Mouse (Mus musculus) lung, embryonic 14.5 days (tissue): ENCODE measurements around the gene Gm47791. TPM values are rescaled to one million over a fixed set of nuclear protein-coding genes. Genes with fewer than 3 reads are reported as not detected.
A peak's percentile ranks its signal among the peaks of the same experiment; 100 is the strongest.

Experiments
- ATAC-seq: fragments of 200-750 bp; cut with Nextera tagmentation; 2 replicates; pipeline ENCODE4 v1.8.0; 2017; ENCODE audit warnings: mild to moderate bottlenecking, moderate TSS enrichment, moderate library complexity; ENCODE audit not compliant: insufficient read depth
- DNase-seq: peaks from one replicate; pipeline ENCODE4 v3.0.0-alpha.2; 2015
- H3K27ac ChIP-seq: fragments of 300-500 bp; sonication (generic); 2 replicates; pipeline ENCODE4 v1.5.1; 2014; ENCODE audit warnings: low read depth, mild to moderate bottlenecking, moderate library complexity
- H3K27me3 ChIP-seq: fragments of 300-500 bp; sonication (generic); 2 replicates; pipeline ENCODE4 v1.6.1; 2014; ENCODE audit warnings: low read length, control low read depth; ENCODE audit not compliant: insufficient read depth
- H3K36me3 ChIP-seq: fragments of 300-500 bp; sonication (generic); 2 replicates; pipeline ENCODE4 v1.6.1; 2014; ENCODE audit warnings: control low read depth; ENCODE audit not compliant: insufficient read depth
- H3K4me1 ChIP-seq: fragments of 300-500 bp; sonication (generic); 2 replicates; pipeline ENCODE4 v1.6.1; 2014; ENCODE audit warnings: antibody characterized with exemption, control low read depth; ENCODE audit not compliant: insufficient read depth
- H3K4me2 ChIP-seq: fragments of 300-500 bp; sonication (generic); 2 replicates; pipeline ENCODE4 v1.6.1; 2014; ENCODE audit warnings: mild to moderate bottlenecking
- H3K4me3 ChIP-seq: fragments of 300-500 bp; sonication (generic); 2 replicates; pipeline ENCODE4 v1.5.1; 2014; ENCODE audit warnings: low read depth, low read length
- H3K9ac ChIP-seq: fragments of 300-500 bp; sonication (generic); 2 replicates; pipeline ENCODE4 v1.6.1; 2014
- H3K9me3 ChIP-seq: fragments of 300-500 bp; sonication (generic); 2 replicates; pipeline ENCODE4 v1.6.1; 2016; ENCODE audit warnings: low read depth, low read length, control low read depth
- CTCF ChIP-seq: IDR thresholded peaks from 2 replicates; pipeline ENCODE4 v1.5.1; 2016; ENCODE audit warnings: antibody characterized with exemption, low read depth
- WGBS: fragments of 180-500 bp; shearing (Covaris S2); extraction: QIAGEN DNeasy Blood & Tissue Kit; methylation state at CpG from one replicate; pipeline ENCODE4 v1.1.7; 2014; 5-methylcytosine and 5-hydroxymethylcytosine counted together
- polyA plus RNA-seq: library from polyadenylated mRNA; unstranded; fragments of >200 nt; fragmentation: Nextera tagmentation; extraction: Ambion mirVana; gene quantifications from 2 replicates; pipeline ENCODE4 v1.2.1, GENCODE M21; 2014

The Gm47791 gene
- polyA plus RNA-seq, 1 experiment from 2014 or later = not detected

- Histone ChIP-seq H3K4me1 (peaks cover 6% of the 10 kb centered on the region; the same call in 1 of the 2 replicates), H3K27me3 (no peaks in the 10 kb centered on the region), H3K4me3 (no peak overlapping the region), H3K36me3 (no peaks in the 10 kb centered on the region), H3K9me3 (no peaks in the 10 kb centered on the region), H3K9ac (no peak overlapping the region), H3K27ac (no peak overlapping the region), H3K4me2 (no peak overlapping the region)
- no peak for ATAC-seq
- no peak for DNase-seq
- no peak for TF ChIP-seq CTCF
- WGBS = 73% methylated on average over 7 of the region's 7 CpGs
Observed at GRCm38 (mm10) chr1:82788070-82788469, 17.0 kb upstream of the Gm47791 start.

- WGBS = 0% methylated on average over 2 of the region's 2 CpGs
- H3K27ac ChIP-seq = no peak overlapping the region
- peak; percentile 95 for DNase-seq
Observed at GRCm38 (mm10) chr1:82787414-82787813, 16.4 kb upstream of the Gm47791 start.

GRCm38 (mm10) chr1:82785546-82785945, 14.5 kb upstream of the Gm47791 start:
- Histone ChIP-seq H3K4me3 (no peak overlapping the region), H3K9ac (no peak overlapping the region), H3K27me3 (no peaks in the 10 kb centered on the region), H3K27ac (no peak overlapping the region), H3K4me1 (peaks cover 6% of the 10 kb centered on the region; the same call in 1 of the 2 replicates), H3K9me3 (no peaks in the 10 kb centered on the region), H3K36me3 (no peaks in the 10 kb centered on the region), H3K4me2 (no peak overlapping the region)
- ATAC-seq (no peak), DNase-seq (no peak)
- no peak for TF ChIP-seq CTCF
- 57% methylated on average over 6 of the region's 6 CpGs for WGBS

More at GRCm38 (mm10) chr1:82787414-82787813, 16.4 kb upstream of the Gm47791 start:
- Histone ChIP-seq H3K4me2 (no peak overlapping the region), H3K4me1 (peaks cover 6% of the 10 kb centered on the region; the same call in 1 of the 2 replicates), H3K9me3 (no peaks in the 10 kb centered on the region), H3K36me3 (no peaks in the 10 kb centered on the region), H3K9ac (no peak overlapping the region), H3K4me3 (no peak overlapping the region), H3K27me3 (no peaks in the 10 kb centered on the region)
- peak; percentile 86 for TF ChIP-seq CTCF
- ATAC-seq = peak; percentile 96

GRCm38 (mm10) chr1:82783559-82783958, 12.5 kb upstream of the Gm47791 start:
- H3K36me3 ChIP-seq = no peaks in the 10 kb centered on the region
- no peak for TF ChIP-seq CTCF
- H3K27me3 ChIP-seq = no peaks in the 10 kb centered on the region
- H3K27ac ChIP-seq = no peak overlapping the region
- H3K4me3 ChIP-seq = no peak overlapping the region
- H3K9ac ChIP-seq = no peak overlapping the region
- 57% methylated on average over 3 of the region's 3 CpGs for WGBS
- H3K9me3 ChIP-seq = no peaks in the 10 kb centered on the region
- peaks cover 6% of the 10 kb centered on the region; the same call in 1 of the 2 replicates for H3K4me1 ChIP-seq
- ATAC-seq (no peak), DNase-seq (no peak)
- H3K4me2 ChIP-seq = no peak overlapping the region

GRCm38 (mm10) chr1:82779388-82779966, 8.4 kb upstream of the Gm47791 start:
- Histone ChIP-seq H3K4me1 (no peaks in the 10 kb centered on the region), H3K4me3 (no peak overlapping the region), H3K9me3 (no peaks in the 10 kb centered on the region), H3K27ac (no peak overlapping the region), H3K27me3 (no peaks in the 10 kb centered on the region), H3K4me2 (no peak overlapping the region), H3K9ac (no peak overlapping the region), H3K36me3 (no peaks in the 10 kb centered on the region)
- WGBS = 75% methylated on average over 6 of the region's 6 CpGs
- no peak for ATAC-seq
- TF ChIP-seq CTCF = no peak
- no peak for DNase-seq

- Histone ChIP-seq H3K36me3 (no peaks in the 10 kb centered on the region), H3K9me3 (no peaks in the 10 kb centered on the region), H3K4me3 (no peak overlapping the region), H3K27me3 (no peaks in the 10 kb centered on the region), H3K9ac (no peak overlapping the region), H3K4me2 (no peak overlapping the region), H3K4me1 (no peaks in the 10 kb centered on the region), H3K27ac (no peak overlapping the region)
- 88% methylated on average over 4 of the region's 4 CpGs for WGBS
- TF ChIP-seq CTCF = no peak
- ATAC-seq (no peak), DNase-seq (no peak)
Observed at GRCm38 (mm10) chr1:82775293-82775692, 4.2 kb upstream of the Gm47791 start.

- ATAC-seq = no peak
- H3K27ac ChIP-seq = no peak overlapping the region
- no peak for DNase-seq
- no peaks in the 10 kb centered on the region for H3K9me3 ChIP-seq
- H3K36me3 ChIP-seq = no peaks in the 10 kb centered on the region
- no peak overlapping the region for H3K4me3 ChIP-seq
- 62% methylated on average over 5 of the region's 5 CpGs for WGBS
- H3K9ac ChIP-seq = no peak overlapping the region
- no peaks in the 10 kb centered on the region for H3K27me3 ChIP-seq
- peak; percentile 6; the same call in 1 of the 2 replicates for TF ChIP-seq CTCF
- no peaks in the 10 kb centered on the region for H3K4me1 ChIP-seq
- no peak overlapping the region for H3K4me2 ChIP-seq
Observed at GRCm38 (mm10) chr1:82773208-82773607, 2.2 kb upstream of the Gm47791 start.
